Mouse (Mus musculus) layer of hippocampus, adult 8-10 months (tissue): Measurements from ENCODE around the gene Pou3f3. TPM values are rescaled to one million over a fixed set of nuclear protein-coding genes. Genes with fewer than 3 reads are reported as not detected.

Source experiments
- DNase-seq, 2 experiments: peaks; one replicate each; pipeline ENCODE4 v3.0.0; 2022; ENCODE audit warnings: low spot score in 2 of 2
- total RNA-seq, 4 experiments: library from RNA; stranded (reverse); gene quantifications; 2 replicates each; pipeline ENCODE4 v1.2.4; 2022

Pou3f3 gene
- total RNA-seq, 4 experiments from 2014 or later = 52.0 to 63.0 (median 56.3) TPM

DNA sequence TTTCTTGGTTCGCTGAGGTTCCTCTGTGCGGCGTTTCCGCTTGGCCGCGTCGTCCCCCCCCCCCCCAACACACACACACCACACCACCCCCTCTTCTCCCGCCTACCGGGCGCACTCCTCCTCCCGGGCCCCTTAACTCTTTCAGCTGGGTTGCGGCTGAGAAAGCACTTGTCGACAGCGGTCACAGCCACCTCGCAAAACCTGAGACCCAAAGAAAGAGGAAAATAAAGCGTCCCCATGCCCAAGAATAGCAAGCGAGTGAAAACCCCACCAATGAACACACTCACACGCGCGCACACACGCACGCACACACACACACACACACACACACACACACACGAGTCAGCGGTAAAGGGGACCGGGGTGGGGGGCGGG is 1.3 kb upstream of the Pou3f3 start:
- peak in 1 of 2 experiments; percentile 58 for DNase-seq

DNA sequence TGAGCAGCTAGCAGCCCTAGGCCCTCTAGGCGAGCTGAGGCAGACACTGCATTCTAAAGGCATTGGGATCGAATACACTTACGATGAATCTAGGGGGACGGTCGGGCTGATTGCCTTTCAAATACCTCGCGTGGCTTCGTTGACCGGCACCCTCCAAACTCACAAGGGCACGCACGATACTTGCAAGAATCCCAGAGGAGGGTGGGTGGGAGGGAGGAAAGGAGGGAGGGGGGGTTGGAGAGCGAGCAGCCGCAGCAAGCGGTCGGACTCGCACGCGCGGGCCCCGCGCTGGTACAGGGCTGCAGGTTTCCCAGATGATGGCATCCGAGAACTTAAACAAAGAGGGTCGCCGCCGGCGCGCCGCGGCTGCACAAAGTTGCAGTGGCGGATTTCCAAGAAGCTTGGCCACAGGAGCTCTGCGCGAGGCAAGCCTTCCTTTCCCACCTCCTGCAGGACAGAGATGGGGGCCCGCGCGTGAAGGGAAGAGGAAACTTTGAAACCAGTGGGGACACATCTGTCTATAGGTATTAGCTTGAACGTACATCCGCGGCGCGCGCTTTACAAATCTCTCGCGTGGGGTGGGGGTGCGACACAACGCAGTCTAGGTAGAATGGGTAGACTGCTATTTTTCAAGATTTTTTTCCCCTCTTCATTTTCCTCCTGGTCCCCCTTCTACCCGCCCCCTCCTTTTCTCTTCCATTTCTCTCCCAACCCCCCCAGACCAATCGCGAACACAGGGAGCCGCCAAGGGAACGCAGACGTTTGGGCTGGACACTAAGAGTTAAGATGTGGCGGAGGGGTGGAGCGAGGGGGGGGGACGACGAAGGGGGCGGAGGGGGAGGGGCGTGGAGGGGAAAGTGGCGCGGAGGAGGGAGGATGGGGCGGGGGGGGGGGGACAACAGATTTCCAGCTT is 647 bp upstream of the Pou3f3 start:
- peak in 1 of 2 experiments; percentile 57 for DNase-seq

DNA sequence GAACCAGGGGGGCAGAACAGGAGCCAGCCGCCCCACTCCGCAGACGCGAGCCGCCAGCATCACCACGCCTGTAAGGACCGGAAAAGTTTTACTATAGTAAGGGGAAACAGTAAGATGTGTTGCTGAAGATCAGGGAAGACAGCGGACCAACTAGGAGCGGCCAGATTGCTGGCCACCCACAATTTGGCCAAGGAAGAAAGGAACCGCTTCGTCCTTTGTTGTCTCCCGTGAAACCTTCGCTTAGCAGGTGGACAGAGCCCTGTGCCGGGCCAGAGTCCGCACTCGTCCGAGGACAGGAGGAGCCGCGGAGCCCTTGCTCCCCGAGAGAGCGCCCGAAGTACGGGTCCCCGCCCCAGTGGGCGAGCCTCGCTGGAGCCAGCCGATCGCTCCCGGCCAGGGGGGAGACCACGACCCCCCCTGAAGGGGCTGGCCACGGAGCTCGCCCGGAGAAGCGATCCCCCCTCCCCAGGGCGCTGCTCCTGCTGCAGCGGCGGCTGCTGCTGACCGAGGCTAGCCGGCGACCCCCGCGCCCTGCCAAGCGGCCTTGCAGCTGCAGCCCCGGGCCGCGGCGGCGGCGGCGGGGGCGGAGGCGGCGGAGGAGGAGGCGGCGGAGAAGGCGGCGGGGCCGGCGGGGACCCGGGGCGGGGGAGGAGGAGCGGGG is 933 bp downstream of the Pou3f3 start:
- peak in 1 of 2 experiments; percentile 38 for DNase-seq

DNA sequence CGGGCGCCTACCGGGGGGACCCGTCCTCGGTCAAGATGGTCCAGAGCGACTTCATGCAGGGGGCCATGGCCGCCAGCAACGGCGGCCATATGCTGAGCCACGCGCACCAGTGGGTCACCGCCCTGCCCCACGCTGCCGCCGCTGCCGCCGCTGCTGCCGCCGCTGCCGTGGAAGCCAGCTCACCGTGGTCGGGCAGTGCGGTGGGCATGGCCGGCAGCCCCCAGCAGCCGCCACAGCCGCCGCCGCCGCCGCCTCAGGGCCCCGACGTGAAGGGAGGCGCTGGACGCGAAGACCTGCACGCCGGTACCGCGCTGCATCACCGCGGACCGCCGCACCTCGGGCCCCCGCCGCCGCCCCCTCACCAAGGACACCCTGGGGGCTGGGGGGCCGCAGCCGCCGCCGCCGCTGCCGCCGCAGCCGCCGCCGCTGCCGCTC is 1.8 kb downstream of the Pou3f3 start:
- no peak for DNase-seq

DNA sequence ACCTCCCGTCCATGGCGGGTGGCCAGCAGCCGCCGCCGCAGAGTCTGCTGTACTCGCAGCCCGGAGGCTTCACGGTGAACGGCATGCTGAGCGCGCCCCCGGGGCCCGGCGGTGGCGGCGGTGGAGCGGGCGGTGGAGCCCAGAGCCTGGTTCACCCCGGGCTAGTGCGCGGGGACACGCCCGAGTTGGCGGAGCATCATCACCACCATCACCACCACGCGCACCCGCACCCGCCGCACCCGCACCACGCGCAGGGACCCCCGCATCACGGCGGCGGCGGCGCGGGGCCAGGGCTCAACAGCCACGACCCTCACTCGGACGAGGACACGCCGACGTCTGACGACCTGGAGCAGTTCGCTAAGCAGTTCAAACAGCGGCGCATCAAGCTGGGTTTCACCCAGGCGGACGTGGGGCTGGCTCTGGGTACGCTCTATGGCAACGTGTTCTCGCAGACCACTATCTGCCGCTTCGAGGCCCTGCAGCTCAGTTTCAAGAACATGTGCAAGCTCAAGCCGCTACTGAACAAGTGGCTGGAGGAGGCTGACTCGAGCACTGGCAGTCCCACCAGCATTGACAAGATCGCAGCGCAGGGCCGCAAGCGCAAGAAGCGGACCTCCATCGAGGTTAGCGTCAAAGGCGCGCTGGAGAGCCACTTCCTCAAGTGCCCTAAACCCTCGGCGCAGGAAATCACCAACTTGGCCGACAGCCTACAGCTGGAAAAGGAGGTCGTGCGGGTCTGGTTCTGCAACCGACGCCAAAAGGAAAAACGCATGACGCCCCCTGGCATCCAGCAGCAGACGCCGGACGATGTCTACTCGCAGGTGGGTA is 2.4 kb downstream of the Pou3f3 start:
- DNase-seq = no peak

DNA sequence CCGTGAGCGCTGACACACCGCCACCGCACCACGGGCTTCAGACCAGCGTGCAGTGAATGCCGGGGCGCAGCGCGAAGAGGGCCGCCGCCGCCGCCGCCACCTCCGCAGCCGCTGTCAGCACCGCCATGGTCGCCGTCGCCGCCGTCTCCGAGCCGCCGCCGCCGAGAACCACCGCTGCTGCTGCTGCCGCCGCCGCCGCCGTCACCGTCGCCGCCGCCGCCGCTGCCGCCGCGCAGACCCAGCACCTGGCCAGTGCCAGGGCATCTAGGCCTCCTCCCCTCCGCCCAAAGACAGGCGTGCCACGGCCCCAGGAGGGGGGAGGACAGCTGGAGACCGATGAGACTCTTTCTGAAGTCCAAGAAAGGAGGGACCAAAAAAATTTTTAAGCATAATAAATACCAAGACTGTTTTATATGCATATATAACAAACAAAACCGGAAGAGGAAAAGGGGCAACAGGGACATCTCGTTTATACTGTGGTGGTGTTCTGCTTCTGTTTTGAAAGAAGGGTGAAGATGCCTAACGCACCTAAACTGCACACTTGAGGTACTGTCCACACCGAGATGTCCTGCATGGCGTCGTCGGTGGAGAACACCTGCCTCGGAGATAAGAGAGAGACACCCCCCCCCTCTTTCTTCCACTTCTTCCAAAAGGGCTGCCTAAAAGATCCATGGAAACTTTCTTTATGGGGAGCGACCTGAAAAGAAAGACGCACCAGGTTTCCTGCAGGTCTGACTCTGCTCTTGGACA is 3.2 kb downstream of the Pou3f3 start:
- no peak for DNase-seq

DNA sequence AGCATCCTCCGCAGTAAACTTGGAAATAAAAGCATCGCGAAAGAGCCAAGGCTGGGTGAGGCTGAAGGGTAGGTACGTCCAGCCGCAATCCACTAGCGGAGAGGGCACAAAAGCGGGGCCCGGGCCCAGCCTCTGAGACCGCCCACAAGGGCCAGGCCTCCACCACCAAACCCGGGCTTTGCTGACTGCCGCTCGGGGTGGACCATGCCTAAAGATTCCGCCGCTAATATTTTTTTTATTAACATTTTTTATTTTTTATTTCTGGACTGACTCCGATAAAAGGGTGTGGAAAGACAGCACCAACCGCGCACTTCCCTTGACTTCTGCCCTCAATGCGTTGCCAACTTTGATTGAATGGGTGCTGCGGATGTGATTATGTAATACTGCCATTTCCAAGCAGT is 3.9 kb downstream of the Pou3f3 start:
- DNase-seq = no peak

DNA sequence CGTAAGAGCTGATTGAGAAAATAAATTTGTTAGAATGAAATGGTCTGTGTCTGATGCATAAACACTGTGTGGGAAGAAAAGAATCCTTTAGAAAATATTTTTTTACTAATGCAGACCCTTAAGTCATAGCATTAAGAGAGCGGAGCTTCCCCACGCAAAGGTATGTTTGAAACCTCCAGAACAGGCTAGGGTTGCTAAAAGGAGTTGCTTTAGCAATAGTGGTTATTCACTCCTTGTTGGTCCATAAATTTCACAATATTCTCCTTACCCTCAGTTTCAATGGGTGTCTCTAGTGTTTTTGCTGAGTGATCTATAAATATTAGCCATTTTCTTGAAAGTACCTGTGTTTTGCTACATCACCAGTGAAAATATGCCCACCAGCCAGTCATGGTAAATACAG is 4.6 kb downstream of the Pou3f3 start:
- no peak for DNase-seq

DNA sequence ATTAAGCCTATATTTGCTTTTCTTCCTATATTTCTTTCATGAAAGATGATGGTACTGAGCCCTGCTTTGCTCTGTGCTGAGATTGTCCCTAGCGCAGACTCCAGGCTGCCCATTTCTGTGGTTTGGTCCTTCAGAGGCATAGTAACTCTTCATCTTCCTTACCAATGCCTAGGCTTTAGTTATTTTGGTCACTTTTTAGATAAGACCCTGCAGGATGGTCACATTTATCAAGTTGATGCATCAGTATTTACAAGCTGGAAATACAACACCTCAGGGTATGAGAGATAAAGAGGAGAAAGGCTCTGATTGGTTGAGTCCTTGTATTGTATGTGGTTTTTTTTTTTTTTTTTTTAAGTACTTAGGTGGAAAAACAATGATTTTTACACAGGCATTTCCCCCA is 5.2 kb downstream of the Pou3f3 start:
- DNase-seq = no peak

DNA sequence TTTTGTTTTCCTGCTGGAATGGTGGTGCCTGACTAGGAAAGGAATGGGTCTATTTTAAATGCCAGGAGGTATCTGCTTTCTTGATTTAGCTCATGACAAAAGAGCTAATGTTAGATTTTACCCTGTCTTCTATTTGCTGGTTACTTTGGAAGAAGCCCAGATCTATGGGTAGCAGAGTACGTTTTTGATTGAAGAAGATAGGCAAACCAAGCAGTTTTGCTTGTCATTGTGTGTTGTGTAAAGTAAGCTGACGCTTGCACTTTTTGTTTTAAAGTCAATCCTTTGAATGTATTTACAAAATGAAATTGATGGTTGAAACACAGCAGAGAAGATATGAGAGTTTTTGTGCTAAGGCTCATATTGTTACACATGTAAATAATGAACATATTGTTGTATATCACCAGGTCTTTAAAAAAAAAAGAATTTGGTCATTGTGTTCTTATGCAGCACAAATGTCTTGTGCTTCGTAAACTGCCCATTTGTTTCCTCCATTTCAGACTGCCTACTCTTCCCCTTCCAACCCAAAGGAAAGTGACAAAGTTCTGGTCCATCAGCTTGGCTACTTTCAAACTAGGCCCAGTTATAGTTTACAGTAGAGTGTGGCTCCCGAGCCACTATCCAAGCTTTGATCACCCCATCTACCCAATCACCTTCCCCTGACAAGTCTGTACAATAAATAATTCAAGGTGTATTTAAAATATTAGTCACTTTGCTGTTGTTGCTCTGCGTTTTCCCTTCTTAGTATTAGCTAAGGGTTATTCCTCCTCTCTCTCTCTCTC is 6.5 kb downstream of the Pou3f3 start:
- no peak for DNase-seq

DNA sequence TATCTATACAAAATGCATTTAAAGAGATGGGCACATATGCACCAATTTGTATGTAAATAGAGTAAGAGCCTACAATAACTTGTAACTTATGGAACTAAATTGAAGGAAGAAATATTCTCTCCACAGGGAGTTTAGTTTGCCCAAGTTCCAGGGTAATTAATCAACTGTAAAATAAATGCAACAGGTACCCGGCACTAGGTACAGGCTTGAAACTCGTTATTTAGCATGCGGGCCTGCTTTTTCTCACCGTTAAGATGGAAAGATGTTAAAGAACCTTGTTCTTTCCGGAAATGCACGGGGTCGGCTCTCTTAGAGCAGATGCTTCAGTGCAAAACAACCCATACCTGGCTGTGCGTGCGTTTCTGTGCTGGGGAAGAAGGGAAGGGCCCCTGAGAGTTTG is 7.4 kb downstream of the Pou3f3 start:
- no peak for DNase-seq

DNA sequence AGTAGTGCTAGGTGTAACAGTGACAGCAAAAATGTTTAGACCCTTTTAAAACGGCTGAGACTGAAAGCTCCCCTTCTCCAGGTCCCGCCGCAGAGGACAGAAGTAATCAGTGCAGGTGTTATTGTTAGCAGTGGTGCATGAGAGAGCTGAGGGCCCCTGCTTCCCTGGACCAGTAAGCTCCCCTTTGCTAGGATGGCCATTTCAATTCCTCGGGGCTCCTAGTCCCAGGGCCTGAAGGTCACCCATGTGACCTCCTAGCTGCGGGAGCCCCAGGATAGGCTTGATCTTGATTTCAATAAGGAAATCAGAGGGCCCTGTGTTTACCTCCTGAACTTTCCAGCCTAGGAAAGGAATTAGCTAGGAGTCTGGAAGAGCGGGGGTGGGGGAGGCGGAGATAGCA is 7.9 kb downstream of the Pou3f3 start:
- DNase-seq = no peak

DNA sequence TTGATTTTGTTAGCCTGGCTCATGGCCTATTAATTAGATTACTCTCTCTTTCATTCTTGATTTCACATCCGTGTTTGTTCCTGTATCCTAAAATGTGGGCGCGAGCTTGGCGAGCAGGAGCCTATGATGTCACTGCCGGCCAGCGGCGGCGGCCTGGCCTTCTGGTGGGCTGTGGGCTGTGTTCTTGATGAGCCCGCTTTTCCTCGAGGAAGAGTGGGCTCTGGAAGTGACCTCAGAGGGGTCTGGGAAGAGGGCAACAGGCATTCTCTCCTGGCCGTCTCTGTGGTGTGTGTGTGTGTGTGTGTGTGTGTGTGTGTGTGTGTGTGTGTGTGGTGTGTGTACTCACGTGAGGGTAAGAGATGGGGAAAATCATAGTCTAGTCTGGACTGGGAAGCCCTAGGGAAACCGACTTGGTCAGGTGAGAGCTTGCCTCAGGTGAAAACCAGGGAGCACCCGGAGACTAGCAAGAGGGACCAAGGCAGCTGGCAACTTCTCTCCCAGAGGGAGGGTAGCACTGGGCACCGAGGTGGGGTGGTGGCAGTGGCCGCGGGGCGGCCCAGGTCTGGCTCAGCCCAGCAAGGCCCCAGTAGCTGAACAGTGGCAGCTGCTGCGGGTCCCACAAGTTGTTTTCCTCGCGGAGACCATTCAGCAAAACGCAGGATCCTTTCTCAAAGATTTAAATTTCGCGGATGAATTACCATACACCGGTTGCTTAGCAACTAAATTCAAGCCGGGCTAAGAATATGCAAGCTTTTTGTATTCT is 8.5 kb downstream of the Pou3f3 start:
- DNase-seq = peak in 1 of 2 experiments; percentile 34

DNA sequence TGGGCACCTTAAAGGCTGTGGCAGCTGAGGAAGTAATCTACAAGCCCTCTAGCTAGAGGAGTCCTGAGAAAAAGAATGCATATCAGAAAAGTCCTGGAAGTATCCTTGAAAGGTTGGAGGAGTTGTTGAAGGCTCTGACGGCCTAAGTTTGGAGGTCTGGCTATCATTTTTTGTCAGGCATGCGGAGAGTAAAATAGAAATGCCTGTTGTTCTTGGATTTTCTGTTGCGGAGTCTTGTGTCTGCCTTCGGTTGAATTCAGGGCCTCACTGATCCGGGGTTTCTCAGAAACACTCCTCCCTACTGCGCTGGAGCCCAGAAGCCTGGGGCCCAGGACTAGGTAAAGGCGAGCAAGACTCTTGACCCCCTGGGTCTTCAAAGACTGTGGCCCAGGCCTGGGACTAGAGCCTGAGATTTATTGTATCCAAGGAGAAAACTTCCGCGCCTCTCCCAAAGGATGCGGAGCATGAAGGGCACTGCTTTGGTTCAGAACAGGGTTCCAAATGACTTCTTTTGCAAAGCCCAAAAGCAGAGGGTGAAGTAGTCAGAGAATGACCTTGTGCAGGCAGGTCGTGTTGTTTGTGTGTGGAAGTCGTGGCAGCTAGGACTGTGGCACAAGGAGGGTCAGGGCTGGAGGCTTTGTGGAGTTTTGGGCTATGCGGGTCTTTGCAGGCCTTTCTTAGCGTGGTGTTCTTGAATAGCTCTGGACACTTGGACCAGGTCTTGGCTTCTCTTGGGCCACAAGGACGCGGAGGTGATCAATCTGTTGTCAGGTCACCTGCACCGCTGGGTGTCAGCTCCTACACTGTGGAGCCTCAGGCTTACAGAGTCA is 9.6 kb downstream of the Pou3f3 start:
- no peak for DNase-seq

DNA sequence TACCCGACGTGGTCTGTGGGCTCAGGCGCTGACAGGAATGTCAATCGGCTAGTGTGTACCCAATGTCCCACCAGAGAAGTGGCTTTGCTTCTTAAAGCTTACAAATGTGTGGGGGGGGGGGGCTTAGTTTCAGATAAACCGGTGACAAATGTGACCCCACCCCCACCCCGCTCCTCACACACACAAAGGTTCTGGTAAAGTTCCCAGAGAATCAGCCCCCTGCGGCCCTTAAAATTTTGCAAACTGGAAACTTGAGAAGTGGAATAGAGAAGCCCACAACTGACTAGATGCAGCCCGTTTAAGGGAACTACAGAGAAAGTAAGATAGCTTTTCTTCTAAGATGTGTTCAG is 10.2 kb downstream of the Pou3f3 start:
- DNase-seq = no peak

DNA sequence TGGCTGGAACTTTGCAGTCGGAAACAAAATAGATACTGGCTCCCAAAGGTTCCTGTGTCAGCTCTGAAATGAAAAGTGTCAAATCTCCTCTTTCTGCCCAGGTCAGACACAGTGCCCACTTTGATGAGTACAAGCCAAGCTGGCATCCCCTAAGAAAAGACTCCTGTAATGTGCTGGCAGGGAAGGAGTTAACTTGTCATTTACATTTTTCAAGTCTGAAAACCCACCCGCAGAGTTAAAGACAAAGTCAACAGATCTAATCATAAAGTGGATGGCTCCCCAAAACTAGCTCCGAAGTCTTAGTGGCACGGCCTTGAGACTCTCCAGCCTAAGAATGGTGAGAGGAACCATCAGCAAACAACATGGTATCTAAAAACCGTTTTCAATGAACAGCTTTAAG is 11.6 kb downstream of the Pou3f3 start:
- DNase-seq = no peak

DNA sequence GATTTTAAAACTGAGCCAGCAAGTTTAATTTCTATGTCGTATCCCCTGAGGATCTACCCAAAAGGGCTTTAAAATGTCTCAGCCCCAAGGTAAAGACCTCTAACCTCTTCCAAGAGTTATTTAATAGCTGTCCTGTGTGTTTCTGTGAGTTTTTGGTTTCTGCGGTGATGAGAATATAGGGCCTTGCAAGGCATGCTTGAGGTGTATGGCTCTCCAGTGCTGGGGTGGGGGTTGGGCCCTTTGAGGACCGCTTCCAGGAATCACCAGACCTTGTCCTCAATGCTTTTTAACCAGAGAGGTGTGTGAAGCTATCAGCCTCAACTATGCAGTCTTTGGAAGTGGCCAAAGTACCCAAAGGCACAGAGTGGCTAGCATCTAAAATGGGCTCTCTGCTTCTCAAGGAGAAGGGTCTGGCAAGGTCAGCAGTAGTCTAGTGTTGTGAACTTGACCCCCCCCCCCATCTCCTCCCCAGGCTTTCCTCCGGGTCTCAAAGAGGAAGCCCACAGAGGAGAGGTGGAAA is 12.1 kb downstream of the Pou3f3 start:
- no peak for DNase-seq

DNA sequence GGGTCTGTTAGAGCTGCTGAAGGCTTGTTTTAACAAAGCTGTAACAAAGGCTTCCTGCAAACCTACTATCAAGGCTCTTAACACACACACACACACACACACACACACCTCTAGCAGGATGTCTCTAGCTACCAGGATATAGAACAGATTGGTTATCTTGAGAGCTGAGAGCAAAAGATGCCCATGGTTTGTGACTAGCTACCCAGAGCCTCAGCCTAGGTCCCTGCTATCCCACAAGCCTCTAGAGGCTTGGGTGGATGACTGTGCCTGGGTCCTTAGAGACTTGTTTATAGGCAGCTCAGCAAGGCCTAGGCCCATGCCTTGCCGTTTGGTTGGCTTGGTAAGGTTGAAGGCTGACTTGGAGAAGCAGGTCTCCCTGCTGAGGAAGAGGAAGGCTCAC is 13.5 kb downstream of the Pou3f3 start:
- no peak for DNase-seq
